Mouse (Mus musculus) midbrain, embryonic 14.5 days (tissue): ENCODE measurements around the gene Hoxa13. TPM values are rescaled to one million over a fixed set of nuclear protein-coding genes. Genes with fewer than 3 reads are reported as not detected.

Source experiments
- ATAC-seq: fragments of 200-750 bp; cut with Nextera tagmentation; 2 replicates; pipeline ENCODE4 v1.8.0; 2017; ENCODE audit warnings: moderate number of reproducible peaks, moderate library complexity; ENCODE audit not compliant: low FRiP score, low TSS enrichment
- DNase-seq: peaks from one replicate; pipeline ENCODE4 v3.0.0-alpha.2; 2015
- H3K27ac ChIP-seq: fragments of 300-500 bp; sonication (generic); replicated peaks from 2 replicates; pipeline ENCODE4 v1.5.1; 2014; ENCODE audit warnings: mild to moderate bottlenecking, low read depth, low read length, moderate library complexity
- H3K27me3 ChIP-seq: fragments of 300-500 bp; sonication (generic); 2 replicates; pipeline ENCODE4 v1.6.1; 2014; ENCODE audit warnings: low read length, control low read depth, mixed read lengths; ENCODE audit not compliant: control insufficient read depth, insufficient read depth
- H3K36me3 ChIP-seq: fragments of 300-500 bp; sonication (generic); 2 replicates; pipeline ENCODE4 v1.6.1; 2014; ENCODE audit warnings: low read length, control low read depth; ENCODE audit not compliant: control insufficient read depth, insufficient read depth
- H3K4me1 ChIP-seq: fragments of 300-500 bp; sonication (generic); 2 replicates; pipeline ENCODE4 v1.6.1; 2014; ENCODE audit warnings: mild to moderate bottlenecking, antibody characterized with exemption, low read length, control low read depth; ENCODE audit not compliant: control insufficient read depth, insufficient read depth
- H3K4me2 ChIP-seq: fragments of 300-500 bp; sonication (generic); 2 replicates; pipeline ENCODE4 v1.6.1; 2014; ENCODE audit warnings: mild to moderate bottlenecking, low read length, moderate library complexity
- H3K4me3 ChIP-seq: fragments of 300-500 bp; sonication (generic); replicated peaks from 2 replicates; pipeline ENCODE4 v1.5.1; 2014; ENCODE audit warnings: low read depth, low read length
- H3K9ac ChIP-seq: fragments of 300-500 bp; sonication (generic); replicated peaks from 2 replicates; pipeline ENCODE4 v1.6.1; 2014; ENCODE audit warnings: mild to moderate bottlenecking, low read length, moderate library complexity
- H3K9me3 ChIP-seq: fragments of 300-500 bp; sonication (generic); 2 replicates; pipeline ENCODE4 v1.6.1; 2016; ENCODE audit warnings: low read length, control low read depth, mixed read lengths; ENCODE audit not compliant: control insufficient read depth
- WGBS: fragments of 180-500 bp; shearing (Covaris S2); extraction: QIAGEN DNeasy Blood & Tissue Kit; methylation state at CpG from one replicate; pipeline ENCODE4 v1.1.7; 2014; 5-methylcytosine and 5-hydroxymethylcytosine counted together
- polyA plus RNA-seq: library from polyadenylated mRNA; unstranded; fragments of >200 nt; fragmentation: Nextera tagmentation; extraction: Ambion mirVana; gene quantifications from 2 replicates; pipeline ENCODE4 v1.2.1, GENCODE M21; 2014

The Hoxa13 gene
- polyA plus RNA-seq, 1 experiment from 2014 or later = not detected

DNA sequence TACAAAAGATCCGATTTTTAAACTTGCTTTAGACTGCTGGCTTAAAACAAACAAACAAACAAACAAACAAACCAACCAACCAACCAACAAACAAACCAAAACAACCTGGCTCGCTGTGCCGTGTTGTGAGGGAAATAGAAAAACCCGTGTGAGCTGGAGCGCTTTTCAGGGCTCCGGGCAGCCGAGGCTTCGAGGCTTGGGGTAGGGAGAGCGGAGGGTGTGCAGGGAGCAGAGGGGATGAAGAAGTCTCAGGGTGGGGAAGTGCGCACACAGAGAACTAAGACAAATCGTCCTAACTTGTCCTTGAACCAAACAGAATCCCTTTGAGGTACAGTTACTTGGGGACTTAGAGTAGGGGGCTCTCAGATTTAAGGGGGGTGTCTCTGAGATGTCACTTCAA is 13.9 kb upstream of the Hoxa13 start:
- no peaks in the 10 kb centered on the region for H3K4me1 ChIP-seq
- no peak overlapping the region for H3K4me2 ChIP-seq
- no peak overlapping the region for H3K4me3 ChIP-seq
- no peak overlapping the region for H3K27ac ChIP-seq
- ATAC-seq = no peak
- no peaks in the 10 kb centered on the region for H3K36me3 ChIP-seq
- WGBS = 1% methylated on average over 11 of the region's 11 CpGs
- no peak overlapping the region for H3K9ac ChIP-seq
- DNase-seq = no peak
- no peaks in the 10 kb centered on the region for H3K9me3 ChIP-seq
- peaks cover 92% of the 10 kb centered on the region for H3K27me3 ChIP-seq

DNA sequence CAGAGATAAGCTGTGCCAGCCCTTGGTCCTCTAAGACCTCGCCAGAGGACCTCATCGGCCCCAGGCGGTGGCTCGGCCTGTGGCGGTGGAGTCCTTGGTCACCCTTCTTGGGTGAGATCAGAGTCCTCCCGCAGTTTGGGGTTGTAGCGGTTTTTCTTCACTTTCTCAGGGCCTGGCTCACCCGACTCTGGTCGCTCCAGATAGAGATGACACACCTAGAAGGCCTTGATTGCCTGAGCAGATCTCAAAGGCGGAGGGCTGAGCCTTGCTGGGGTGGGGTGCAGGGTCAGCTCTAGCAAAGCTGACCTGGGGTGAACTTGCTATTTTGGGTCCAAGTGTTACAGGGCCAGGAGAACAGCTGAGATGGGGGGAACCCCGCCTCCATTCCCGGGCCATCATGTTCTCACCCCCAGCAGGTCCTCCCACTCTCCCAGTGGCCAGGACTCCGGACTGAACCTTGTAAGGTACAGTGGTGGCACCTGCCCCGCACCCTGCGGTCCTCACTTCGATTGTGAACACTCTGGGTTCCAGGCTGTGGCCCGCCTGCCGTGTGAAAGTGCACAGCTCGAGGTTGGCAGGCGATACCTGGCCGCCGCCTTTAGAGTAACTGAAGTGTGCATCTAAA is 13.1 kb upstream of the Hoxa13 start:
- no peak for ATAC-seq
- Histone ChIP-seq H3K4me1 (no peaks in the 10 kb centered on the region), H3K27ac (no peak overlapping the region), H3K27me3 (peaks cover 96% of the 10 kb centered on the region), H3K4me3 (no peak overlapping the region), H3K36me3 (no peaks in the 10 kb centered on the region), H3K9ac (no peak overlapping the region), H3K4me2 (no peak overlapping the region), H3K9me3 (no peaks in the 10 kb centered on the region)
- under 1% methylated on average over 22 of the region's 22 CpGs for WGBS
- DNase-seq = peak; percentile 14

- peaks cover 98% of the 10 kb centered on the region for H3K27me3 ChIP-seq
- DNase-seq (no peak), ATAC-seq (no peak)
- no peaks in the 10 kb centered on the region for H3K36me3 ChIP-seq
- no peaks in the 10 kb centered on the region for H3K9me3 ChIP-seq
- 2% methylated on average over 22 of the region's 22 CpGs for WGBS
- H3K4me3 ChIP-seq = no peak overlapping the region
- H3K4me2 ChIP-seq = no peak overlapping the region
- no peak overlapping the region for H3K9ac ChIP-seq
- H3K27ac ChIP-seq = no peak overlapping the region
- H3K4me1 ChIP-seq = no peaks in the 10 kb centered on the region
Measured at GRCm38 (mm10) chr6:52272766-52273655, 12.3 kb upstream of the Hoxa13 start.

GRCm38 (mm10) chr6:52270494-52271480 is 10.1 kb upstream of the Hoxa13 start:
- WGBS = 5% methylated on average over 23 of the region's 23 CpGs

GRCm38 (mm10) chr6:52268756-52269155 is 8.1 kb upstream of the Hoxa13 start:
- 4% methylated on average over 3 of the region's 3 CpGs for WGBS
- no peak for DNase-seq
- H3K27ac ChIP-seq = no peak overlapping the region
- no peak overlapping the region for H3K4me2 ChIP-seq
- no peak for ATAC-seq
- H3K9me3 ChIP-seq = no peaks in the 10 kb centered on the region
- no peak overlapping the region for H3K9ac ChIP-seq
- H3K4me1 ChIP-seq = no peaks in the 10 kb centered on the region
- H3K4me3 ChIP-seq = no peak overlapping the region
- H3K36me3 ChIP-seq = no peaks in the 10 kb centered on the region
- H3K27me3 ChIP-seq = peaks cover 97% of the 10 kb centered on the region

More at GRCm38 (mm10) chr6:52270494-52271480, 10.1 kb upstream of the Hoxa13 start:
- no peak overlapping the region for H3K9ac ChIP-seq
- H3K4me2 ChIP-seq = no peak overlapping the region
- no peaks in the 10 kb centered on the region for H3K9me3 ChIP-seq
- ATAC-seq (no peak), DNase-seq (peak; percentile 90)
- H3K4me3 ChIP-seq = no peak overlapping the region
- no peak overlapping the region for H3K27ac ChIP-seq
- no peaks in the 10 kb centered on the region for H3K36me3 ChIP-seq
- H3K4me1 ChIP-seq = no peaks in the 10 kb centered on the region
- peaks cover 97% of the 10 kb centered on the region for H3K27me3 ChIP-seq

DNA sequence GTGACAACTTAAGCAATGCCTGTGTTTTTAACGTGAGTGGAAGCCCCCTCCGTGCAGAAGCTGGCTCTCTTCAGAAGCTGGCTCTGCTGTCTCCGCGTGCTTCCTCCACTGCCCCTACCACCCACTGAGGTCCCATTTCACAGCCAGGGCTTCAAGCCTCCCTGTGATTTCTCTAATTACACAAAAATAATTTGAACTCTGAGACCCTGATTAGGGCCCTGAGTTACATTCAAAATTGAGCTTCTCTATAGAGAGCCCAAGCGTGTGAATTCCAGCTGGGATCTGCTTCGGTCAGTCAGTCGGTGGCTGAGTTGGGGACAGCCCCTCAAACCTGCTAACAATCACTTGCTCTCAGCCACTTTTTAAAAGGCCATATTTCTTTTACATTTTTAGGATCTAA is 7.7 kb upstream of the Hoxa13 start:
- DNase-seq (no peak), ATAC-seq (no peak)
- H3K36me3 ChIP-seq = no peaks in the 10 kb centered on the region
- H3K9me3 ChIP-seq = no peaks in the 10 kb centered on the region
- no peaks in the 10 kb centered on the region for H3K4me1 ChIP-seq
- no peak overlapping the region for H3K27ac ChIP-seq
- WGBS = 2% methylated on average over 7 of the region's 7 CpGs
- no peak overlapping the region for H3K4me2 ChIP-seq
- H3K4me3 ChIP-seq = no peak overlapping the region
- H3K9ac ChIP-seq = no peak overlapping the region
- H3K27me3 ChIP-seq = peaks cover 97% of the 10 kb centered on the region

DNA sequence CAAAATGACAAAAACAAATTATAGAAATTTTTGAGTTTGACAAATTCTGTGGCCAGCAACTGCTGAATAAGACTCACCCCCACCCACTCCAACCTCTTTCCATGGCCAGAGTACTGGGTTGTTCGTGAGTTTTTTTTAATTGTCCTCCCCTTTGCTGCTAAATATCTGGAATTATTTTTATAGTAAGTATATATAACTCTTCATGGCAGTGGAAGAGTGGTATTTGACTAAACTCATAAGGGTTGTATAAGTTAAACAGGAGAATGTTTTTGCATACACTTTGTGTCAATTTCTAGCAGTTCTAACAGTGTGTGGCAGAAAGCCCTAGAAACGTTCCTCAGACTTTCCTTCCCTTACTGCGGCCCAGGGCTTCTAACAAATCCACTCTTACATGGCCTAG is 7.0 kb upstream of the Hoxa13 start:
- no peaks in the 10 kb centered on the region for H3K36me3 ChIP-seq
- no peak for ATAC-seq
- H3K9me3 ChIP-seq = no peaks in the 10 kb centered on the region
- H3K9ac ChIP-seq = no peak overlapping the region
- no peak overlapping the region for H3K4me3 ChIP-seq
- no peaks in the 10 kb centered on the region for H3K4me1 ChIP-seq
- no peak overlapping the region for H3K27ac ChIP-seq
- 6% methylated on average over 3 of the region's 3 CpGs for WGBS
- DNase-seq = no peak
- peaks cover 97% of the 10 kb centered on the region for H3K27me3 ChIP-seq
- H3K4me2 ChIP-seq = no peak overlapping the region

DNA sequence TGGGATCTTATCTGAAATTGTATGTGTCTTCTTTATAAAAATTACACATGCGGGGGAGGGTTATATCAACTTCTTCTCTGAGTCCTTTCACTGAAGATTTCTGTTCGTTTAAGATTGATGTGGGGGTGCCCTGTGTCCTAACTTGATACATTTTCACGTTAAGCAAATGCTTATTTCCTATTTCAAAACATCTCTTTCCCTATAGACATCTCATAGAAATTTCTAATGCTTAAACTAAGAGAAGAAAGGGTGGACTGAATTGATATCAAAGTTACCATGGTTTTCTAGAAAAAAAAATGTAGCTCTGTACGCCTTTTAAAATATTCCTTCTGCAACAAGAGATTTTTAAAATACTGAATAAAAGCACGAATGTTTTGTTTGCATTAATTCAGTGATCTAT is 6.5 kb upstream of the Hoxa13 start:
- no peaks in the 10 kb centered on the region for H3K36me3 ChIP-seq
- no peak overlapping the region for H3K4me2 ChIP-seq
- no peaks in the 10 kb centered on the region for H3K4me1 ChIP-seq
- no peak overlapping the region for H3K4me3 ChIP-seq
- peaks cover 97% of the 10 kb centered on the region for H3K27me3 ChIP-seq
- no peaks in the 10 kb centered on the region for H3K9me3 ChIP-seq
- no peak overlapping the region for H3K9ac ChIP-seq
- no peak overlapping the region for H3K27ac ChIP-seq
- DNase-seq (peak; percentile 16), ATAC-seq (no peak)
- 11% methylated on average over 5 of the region's 5 CpGs for WGBS
